Mouse (Mus musculus) neural tube, embryonic 11.5 days (tissue): Measurements from ENCODE around the gene Rnaseh1. TPM values are rescaled to one million over a fixed set of nuclear protein-coding genes. Genes with fewer than 3 reads are reported as not detected.
A peak's percentile ranks its signal among the peaks of the same experiment; 100 is the strongest.

Experiments
- ATAC-seq: fragments of 200-750 bp; cut with Nextera tagmentation; 2 replicates; pipeline ENCODE4 v1.8.0; 2017; ENCODE audit warnings: moderate number of reproducible peaks, mild to moderate bottlenecking, moderate TSS enrichment, moderate library complexity; ENCODE audit not compliant: insufficient read depth, low FRiP score, low TSS enrichment
- DNase-seq: peaks from one replicate; pipeline ENCODE4 v3.0.0-alpha.2; 2015; ENCODE audit warnings: low spot score
- H3K27ac ChIP-seq: fragments of 300-500 bp; sonication (generic); 2 replicates; pipeline ENCODE4 v1.5.1; 2014; ENCODE audit warnings: low read depth, mild to moderate bottlenecking, low read length
- H3K27me3 ChIP-seq: fragments of 300-500 bp; sonication (generic); 2 replicates; pipeline ENCODE4 v1.6.1; 2014; ENCODE audit warnings: mild to moderate bottlenecking, low read length, mixed read lengths; ENCODE audit not compliant: control insufficient read depth, insufficient read depth
- H3K36me3 ChIP-seq: fragments of 300-500 bp; sonication (generic); 2 replicates; pipeline ENCODE4 v1.6.1; 2014; ENCODE audit warnings: mild to moderate bottlenecking, low read length, moderate library complexity, mixed read lengths; ENCODE audit not compliant: control insufficient read depth, insufficient read depth
- H3K4me1 ChIP-seq: fragments of 300-500 bp; sonication (generic); 2 replicates; pipeline ENCODE4 v1.6.1; 2014; ENCODE audit warnings: low read length, mixed read lengths; ENCODE audit not compliant: control insufficient read depth, insufficient read depth
- H3K4me2 ChIP-seq: fragments of 300-500 bp; sonication (generic); 2 replicates; pipeline ENCODE4 v1.6.1; 2014; ENCODE audit warnings: low read depth, mild to moderate bottlenecking, moderate library complexity
- H3K4me3 ChIP-seq: fragments of 300-500 bp; sonication (generic); 2 replicates; pipeline ENCODE4 v1.5.1; 2014; ENCODE audit warnings: low read depth, low read length
- H3K9ac ChIP-seq: fragments of 300-500 bp; sonication (generic); 2 replicates; pipeline ENCODE4 v1.6.1; 2014; ENCODE audit warnings: mild to moderate bottlenecking, low read length
- H3K9me3 ChIP-seq: fragments of 300-500 bp; sonication (generic); 2 replicates; pipeline ENCODE4 v1.6.1; 2016; ENCODE audit warnings: low read length; ENCODE audit not compliant: control insufficient read depth
- WGBS: fragments of 180-500 bp; shearing (Covaris S2); extraction: QIAGEN DNeasy Blood & Tissue Kit; methylation state at CpG from one replicate; pipeline ENCODE4 v1.1.7; 2014; 5-methylcytosine and 5-hydroxymethylcytosine counted together
- polyA plus RNA-seq: library from polyadenylated mRNA; unstranded; fragments of >200 nt; fragmentation: Nextera tagmentation; extraction: Ambion mirVana; gene quantifications from 2 replicates; pipeline ENCODE4 v1.2.1, GENCODE M21; 2014

Gene Rnaseh1
- 25.7 and 28.5 TPM in 2 replicates for polyA plus RNA-seq

GRCm38 (mm10) chr12:28649141-28650110, at the start of gene Rnaseh1:
Gene Rnaseh1 (plus strand): TSS chr12:28649602.
- Histone ChIP-seq H3K4me3 (peak within 1 kb of the TSS; percentile 77), H3K4me1 (0 out of 2 replicates have a peak, but pooled peaks cover 7% of the 10 kb centered on the region), H3K9me3 (no peaks in the 10 kb centered on the region), H3K4me2 (peak within 1 kb of the TSS; percentile 44), H3K9ac (peak within 1 kb of the TSS; percentile 71), H3K27me3 (no peaks in the 10 kb centered on the region), H3K27ac (0 out of 2 replicates have a peak within 1 kb of the TSS, but pooled peaks have one; percentile 4), H3K36me3 (no peaks in the 10 kb centered on the region)
- ATAC-seq: peak; percentile 96
- peak; percentile 94 for DNase-seq
- 2% methylated on average over 52 of the region's 52 CpGs for WGBS

GRCm38 (mm10) chr12:28602259-28602658, 47.1 kb upstream of the Rnaseh1 start:
- Histone ChIP-seq H3K4me3 (no peak overlapping the region), H3K27ac (no peak overlapping the region), H3K9ac (no peak overlapping the region), H3K4me2 (no peak overlapping the region), H3K27me3 (no peaks in the 10 kb centered on the region), H3K36me3 (no peaks in the 10 kb centered on the region), H3K9me3 (no peaks in the 10 kb centered on the region), H3K4me1 (no peaks in the 10 kb centered on the region)
- WGBS: 29% methylated on average over 4 of the region's 4 CpGs
- no peak for ATAC-seq
- no peak for DNase-seq

- H3K27me3 ChIP-seq: no peaks in the 10 kb centered on the region
- ATAC-seq: no peak
- no peak for DNase-seq
- H3K9me3 ChIP-seq: no peaks in the 10 kb centered on the region
- no peak overlapping the region for H3K4me3 ChIP-seq
- WGBS: 78% methylated on average over 1 of the region's 1 CpGs
- H3K9ac ChIP-seq: no peak overlapping the region
- H3K4me1 ChIP-seq: no peaks in the 10 kb centered on the region
- no peak overlapping the region for H3K27ac ChIP-seq
- no peak overlapping the region for H3K4me2 ChIP-seq
- no peaks in the 10 kb centered on the region for H3K36me3 ChIP-seq
Observed at GRCm38 (mm10) chr12:28603494-28603893, 45.9 kb upstream of the Rnaseh1 start.

- WGBS: 65% methylated on average over 17 of the region's 17 CpGs
- Histone ChIP-seq H3K27ac (0 out of 2 replicates have a peak overlapping the region, but pooled peaks have one; percentile 8), H3K36me3 (no peaks in the 10 kb centered on the region), H3K4me1 (no peaks in the 10 kb centered on the region), H3K4me2 (no peak overlapping the region), H3K27me3 (no peaks in the 10 kb centered on the region), H3K9me3 (no peaks in the 10 kb centered on the region), H3K9ac (peak overlapping the region; percentile 10; the same call in 1 of the 2 replicates), H3K4me3 (no peak overlapping the region)
- ATAC-seq: no peak
- DNase-seq: peak; percentile 25
Observed at GRCm38 (mm10) chr12:28607546-28608305, 41.7 kb upstream of the Rnaseh1 start.

DNA sequence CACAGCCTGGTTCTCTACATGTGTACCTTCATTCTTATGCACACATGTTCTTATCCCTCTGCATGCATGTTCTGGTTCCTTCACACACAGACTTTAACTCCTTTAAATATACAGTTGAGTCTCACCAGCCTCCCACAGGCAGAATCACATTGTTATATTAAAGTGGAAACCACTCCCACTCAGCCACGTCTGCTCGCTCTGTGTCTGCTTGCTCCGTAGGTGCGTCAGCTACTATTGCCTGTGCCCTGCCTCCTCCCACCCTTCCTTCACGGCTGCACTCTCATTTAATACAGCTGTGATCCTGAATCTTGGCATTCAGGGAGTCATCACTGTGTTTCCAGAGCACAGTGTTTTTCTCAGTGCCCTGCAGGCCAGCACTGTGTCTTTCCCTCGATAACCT, 37.0 kb upstream of the Rnaseh1 start:
- Histone ChIP-seq H3K27ac (no peak overlapping the region), H3K9ac (no peak overlapping the region), H3K4me2 (no peak overlapping the region), H3K4me3 (no peak overlapping the region), H3K27me3 (no peaks in the 10 kb centered on the region), H3K4me1 (no peaks in the 10 kb centered on the region), H3K9me3 (no peaks in the 10 kb centered on the region), H3K36me3 (no peaks in the 10 kb centered on the region)
- WGBS: 73% methylated on average over 6 of the region's 6 CpGs
- DNase-seq: no peak
- ATAC-seq: no peak

GRCm38 (mm10) chr12:28614401-28614800, 35.0 kb upstream of the Rnaseh1 start:
- no peak overlapping the region for H3K27ac ChIP-seq
- H3K36me3 ChIP-seq: no peaks in the 10 kb centered on the region
- 80% methylated on average over 7 of the region's 7 CpGs for WGBS
- H3K9ac ChIP-seq: no peak overlapping the region
- no peaks in the 10 kb centered on the region for H3K27me3 ChIP-seq
- H3K4me3 ChIP-seq: no peak overlapping the region
- H3K4me1 ChIP-seq: no peaks in the 10 kb centered on the region
- no peak for ATAC-seq
- no peak for DNase-seq
- no peak overlapping the region for H3K4me2 ChIP-seq
- H3K9me3 ChIP-seq: no peaks in the 10 kb centered on the region

DNA sequence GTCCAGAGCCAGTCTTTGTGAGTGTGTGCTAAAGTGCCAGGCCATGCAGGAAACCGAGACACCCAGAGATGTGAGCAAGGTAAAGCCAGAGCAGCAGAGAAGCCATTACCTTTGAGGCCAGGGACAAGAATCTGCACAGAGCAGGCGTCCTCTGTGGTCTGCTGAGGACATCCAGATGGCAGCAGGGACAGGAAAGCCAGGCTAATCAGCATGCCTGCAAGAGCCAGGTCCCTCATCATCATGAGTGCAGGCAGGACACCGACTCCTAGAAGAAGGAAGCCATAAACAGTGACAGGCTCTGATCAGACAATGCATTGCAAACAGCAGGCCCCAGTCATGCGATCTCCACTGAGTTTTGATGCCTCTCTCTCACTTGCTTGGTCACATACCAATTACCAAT, 32.1 kb upstream of the Rnaseh1 start:
- H3K9me3 ChIP-seq: no peaks in the 10 kb centered on the region
- 59% methylated on average over 4 of the region's 4 CpGs for WGBS
- H3K4me2 ChIP-seq: no peak overlapping the region
- DNase-seq: no peak
- no peak overlapping the region for H3K9ac ChIP-seq
- H3K27ac ChIP-seq: no peak overlapping the region
- ATAC-seq: no peak
- H3K4me1 ChIP-seq: no peaks in the 10 kb centered on the region
- no peak overlapping the region for H3K4me3 ChIP-seq
- H3K36me3 ChIP-seq: no peaks in the 10 kb centered on the region
- H3K27me3 ChIP-seq: no peaks in the 10 kb centered on the region

GRCm38 (mm10) chr12:28621451-28622166, 27.8 kb upstream of the Rnaseh1 start:
- no peaks in the 10 kb centered on the region for H3K9me3 ChIP-seq
- no peaks in the 10 kb centered on the region for H3K27me3 ChIP-seq
- H3K9ac ChIP-seq: 0 out of 2 replicates have a peak overlapping the region, but pooled peaks have one; percentile 8
- H3K4me2 ChIP-seq: no peak overlapping the region
- WGBS: 38% methylated on average over 7 of the region's 7 CpGs
- ATAC-seq (no peak), DNase-seq (no peak)
- H3K27ac ChIP-seq: no peak overlapping the region
- no peaks in the 10 kb centered on the region for H3K36me3 ChIP-seq
- 0 out of 2 replicates have a peak, but pooled peaks cover 2% of the 10 kb centered on the region for H3K4me1 ChIP-seq
- H3K4me3 ChIP-seq: no peak overlapping the region
